Mouse (Mus musculus) liver, adult 2 months (tissue): Measurements from ENCODE around the gene Stt3b. TPM values are rescaled to one million over a fixed set of nuclear protein-coding genes. Genes with fewer than 3 reads are reported as not detected.

Experiments used
- DNase-seq: peaks from one replicate; pipeline ENCODE4 v3.0.0-alpha.2; 2011; ENCODE audit warnings: low read depth, low spot score; ENCODE audit errors: extremely low read depth
- H3K27ac ChIP-seq: fragments of 200-500 bp; replicated peaks from 2 replicates; pipeline ENCODE4 v1.5.1; 2012; ENCODE audit warnings: low read depth, mild to moderate bottlenecking, control low read depth, inconsistent platforms, low read length; ENCODE audit not compliant: insufficient read depth
- H3K27me3 ChIP-seq: fragments of 200-500 bp; 2 replicates; pipeline ENCODE4 v1.6.1; 2012; ENCODE audit warnings: mild to moderate bottlenecking, moderate library complexity, low read length, inconsistent platforms; ENCODE audit not compliant: control insufficient read depth, insufficient read depth
- H3K36me3 ChIP-seq: fragments of 200-500 bp; 2 replicates; pipeline ENCODE4 v1.6.1; 2012; ENCODE audit warnings: low read length, inconsistent platforms; ENCODE audit not compliant: control insufficient read depth, insufficient read depth
- H3K4me1 ChIP-seq: fragments of 200-500 bp; 2 replicates; pipeline ENCODE4 v1.6.1; 2011; ENCODE audit warnings: low read length; ENCODE audit not compliant: control insufficient read depth, insufficient read depth
- H3K4me3 ChIP-seq: fragments of 200-500 bp; 2 replicates; pipeline ENCODE4 v1.5.1; 2011; ENCODE audit warnings: low read depth, mild to moderate bottlenecking, control low read depth, low read length, moderate library complexity; ENCODE audit not compliant: insufficient read depth
- H3K79me2 ChIP-seq: fragments of 200-500 bp; 2 replicates; pipeline ENCODE4 v1.6.1; 2012; ENCODE audit warnings: inconsistent platforms, mild to moderate bottlenecking, low read length, moderate library complexity; ENCODE audit not compliant: control insufficient read depth, insufficient read depth
- H3K9ac ChIP-seq: fragments of 200-500 bp; 2 replicates; pipeline ENCODE4 v1.6.1; 2012; ENCODE audit warnings: low read depth, mild to moderate bottlenecking, control low read depth, inconsistent platforms, low read length
- CTCF ChIP-seq: fragments of 200-500 bp; IDR thresholded peaks from 2 replicates; pipeline ENCODE4 v1.5.1; 2011; ENCODE audit warnings: low read depth, low read length, control low read depth
- POLR2A ChIP-seq: fragments of 200-500 bp; IDR thresholded peaks from 2 replicates; pipeline ENCODE4 v1.6.1; 2011; ENCODE audit warnings: low read length, control low read depth; ENCODE audit not compliant: insufficient read depth; ENCODE audit errors: extremely low read depth
- WGBS: fragments of 180-500 bp; shearing (Covaris S2); methylation state at CpG from one replicate; pipeline ENCODE4 v1.1.7; 2018; 5-methylcytosine and 5-hydroxymethylcytosine counted together
- polyA plus RNA-seq: library from polyadenylated mRNA; depleted of rRNA; stranded (reverse); fragments of >200 nt; gene quantifications from 2 replicates; pipeline ENCODE4 v1.2.3, GENCODE M21; 2012
- total RNA-seq: library from RNA; depleted of rRNA; stranded (reverse); fragments of >200 nt; gene quantifications from 2 replicates; pipeline ENCODE4 v1.2.3, GENCODE M21; 2014

The Stt3b gene
- total and polyA plus RNA-seq, 2 experiments: 28.2 to 60.5 TPM

DNA sequence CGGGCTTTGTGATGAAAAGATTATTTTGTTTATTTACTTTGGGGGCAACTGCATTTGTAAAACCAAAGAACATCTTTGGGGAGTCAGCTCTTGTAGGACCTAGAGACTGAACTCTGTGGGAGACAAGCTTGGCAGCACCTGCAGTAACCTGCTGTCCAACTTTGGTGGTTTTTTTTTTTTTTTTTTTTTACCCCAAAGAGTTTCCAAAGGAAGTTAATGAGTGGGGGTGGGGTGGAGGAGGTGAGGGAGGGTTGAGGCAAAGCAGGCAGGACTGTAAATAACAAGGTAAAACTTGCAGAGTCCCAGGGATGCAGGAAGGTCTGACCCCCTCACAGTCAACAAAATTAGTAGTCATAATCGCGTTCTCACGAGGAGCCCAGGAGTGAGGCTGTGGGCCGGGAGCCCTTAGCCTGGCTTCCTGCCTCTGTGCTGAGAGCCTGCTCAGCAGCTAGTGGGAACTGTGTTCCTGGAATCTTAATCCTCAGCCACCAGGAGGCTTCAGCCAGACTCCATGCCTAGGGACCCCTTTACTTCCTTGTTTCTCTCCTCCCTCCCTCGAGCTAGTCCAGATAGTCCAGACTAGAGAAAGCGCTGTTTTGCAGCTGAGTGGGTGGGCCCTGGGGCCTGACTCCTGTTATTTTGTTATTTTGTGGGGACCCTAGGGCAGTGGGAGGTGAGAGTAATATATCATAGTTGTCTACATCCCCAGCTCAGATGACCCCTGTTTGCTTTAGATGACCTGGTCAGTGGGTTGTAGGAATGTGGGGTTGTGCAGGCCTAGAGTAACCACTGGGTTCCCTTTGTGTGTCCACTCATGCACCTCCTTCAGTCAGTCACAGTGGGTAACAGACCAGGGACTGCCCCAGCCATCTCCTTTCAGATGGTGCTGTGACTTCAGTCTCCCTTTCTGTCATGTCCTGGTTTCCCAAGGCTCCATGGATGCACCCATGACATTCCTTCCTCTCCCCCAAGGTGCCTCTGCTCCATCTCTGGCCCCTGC, 95.3 kb downstream of the Stt3b start:
- TF ChIP-seq CTCF: no peak
- TF ChIP-seq POLR2A: no peak
- H3K79me2 ChIP-seq: no peaks in the 10 kb centered on the region
- no peak overlapping the region for H3K4me3 ChIP-seq
- 48% methylated on average over 7 of the region's 7 CpGs for WGBS
- H3K9ac ChIP-seq: no peak overlapping the region
- no peak for DNase-seq
- H3K27ac ChIP-seq: no peak overlapping the region
- no peaks in the 10 kb centered on the region for H3K36me3 ChIP-seq
- no peaks in the 10 kb centered on the region for H3K4me1 ChIP-seq
- H3K27me3 ChIP-seq: no peaks in the 10 kb centered on the region

DNA sequence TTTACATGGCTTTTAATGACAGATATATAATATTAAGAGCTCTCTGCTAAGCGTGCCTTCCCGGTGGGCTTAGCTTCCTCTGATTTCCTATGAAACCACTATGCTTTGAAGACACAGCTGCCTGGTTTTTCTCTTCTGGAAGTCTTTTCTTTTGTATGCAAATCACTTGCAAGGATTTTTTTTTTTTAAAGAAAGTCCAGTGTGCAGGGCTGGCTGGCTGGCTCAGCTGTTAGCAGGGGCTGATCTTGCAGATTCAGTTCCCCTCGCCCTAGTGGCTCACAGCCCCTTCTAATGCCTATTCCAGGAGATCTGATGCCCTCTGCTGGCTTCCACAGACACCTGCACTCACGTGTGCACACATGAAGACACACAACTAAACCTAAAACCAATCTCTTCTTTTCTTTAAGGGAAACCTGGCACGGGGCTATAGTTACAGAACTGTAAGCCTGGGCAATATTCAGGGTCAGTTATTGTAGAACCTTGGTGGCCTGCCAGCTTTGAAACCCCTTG, 96.4 kb downstream of the Stt3b start:
- Histone ChIP-seq H3K27me3 (no peaks in the 10 kb centered on the region), H3K27ac (no peak overlapping the region), H3K79me2 (no peaks in the 10 kb centered on the region), H3K4me1 (no peaks in the 10 kb centered on the region), H3K36me3 (no peaks in the 10 kb centered on the region), H3K4me3 (no peak overlapping the region), H3K9ac (no peak overlapping the region)
- WGBS: 95% methylated on average over 5 of the region's 5 CpGs
- DNase-seq: no peak
- TF ChIP-seq POLR2A (no peak), CTCF (no peak)

- no peaks in the 10 kb centered on the region for H3K27me3 ChIP-seq
- TF ChIP-seq CTCF: no peak
- no peak for TF ChIP-seq POLR2A
- 88% methylated on average over 12 of the region's 12 CpGs for WGBS
Observed at GRCm38 (mm10) chr9:115210535-115210934, 99.7 kb downstream of the Stt3b start.

DNA sequence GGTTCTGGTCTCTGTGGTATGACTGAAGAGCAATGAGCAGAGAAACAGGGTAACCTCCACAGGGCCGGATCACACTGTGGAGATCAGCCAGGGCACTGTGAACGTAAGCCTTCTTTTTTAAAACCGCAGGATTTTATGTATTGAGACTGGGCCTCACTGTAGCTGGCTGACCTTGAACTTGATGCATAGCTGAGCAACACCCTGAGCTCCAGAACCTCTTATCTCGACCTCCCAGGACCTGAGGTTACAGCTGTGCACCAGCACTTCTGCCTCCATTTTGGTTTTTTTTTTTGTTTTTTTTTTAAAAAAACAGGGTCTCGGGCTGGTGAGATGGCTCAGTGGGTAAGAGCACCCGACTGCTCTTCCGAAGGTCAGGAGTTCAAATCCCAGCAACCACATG, 100.5 kb downstream of the Stt3b start:
- WGBS: 90% methylated on average over 7 of the region's 7 CpGs
- H3K4me1 ChIP-seq: no peaks in the 10 kb centered on the region
- H3K27me3 ChIP-seq: no peaks in the 10 kb centered on the region
- H3K79me2 ChIP-seq: no peaks in the 10 kb centered on the region
- no peak for TF ChIP-seq POLR2A
- TF ChIP-seq CTCF: no peak
- H3K36me3 ChIP-seq: no peaks in the 10 kb centered on the region
- no peak overlapping the region for H3K27ac ChIP-seq
- no peak overlapping the region for H3K4me3 ChIP-seq
- DNase-seq: no peak
- no peak overlapping the region for H3K9ac ChIP-seq

More at GRCm38 (mm10) chr9:115210535-115210934, 99.7 kb downstream of the Stt3b start:
- H3K36me3 ChIP-seq: no peaks in the 10 kb centered on the region
- no peak overlapping the region for H3K27ac ChIP-seq
- no peak overlapping the region for H3K4me3 ChIP-seq
- H3K79me2 ChIP-seq: no peaks in the 10 kb centered on the region
- no peaks in the 10 kb centered on the region for H3K4me1 ChIP-seq
- DNase-seq: no peak
- H3K9ac ChIP-seq: no peak overlapping the region

GRCm38 (mm10) chr9:115206219-115206618, 104.0 kb downstream of the Stt3b start:
- H3K4me1 ChIP-seq: no peaks in the 10 kb centered on the region
- no peaks in the 10 kb centered on the region for H3K27me3 ChIP-seq
- TF ChIP-seq POLR2A (no peak), CTCF (no peak)
- no peak overlapping the region for H3K27ac ChIP-seq
- H3K36me3 ChIP-seq: no peaks in the 10 kb centered on the region
- no peaks in the 10 kb centered on the region for H3K79me2 ChIP-seq
- WGBS: 68% methylated on average over 5 of the region's 5 CpGs
- no peak for DNase-seq
- H3K4me3 ChIP-seq: no peak overlapping the region
- H3K9ac ChIP-seq: no peak overlapping the region

- no peaks in the 10 kb centered on the region for H3K27me3 ChIP-seq
- no peak overlapping the region for H3K9ac ChIP-seq
- H3K36me3 ChIP-seq: no peaks in the 10 kb centered on the region
- no peak overlapping the region for H3K4me3 ChIP-seq
- H3K79me2 ChIP-seq: no peaks in the 10 kb centered on the region
- H3K27ac ChIP-seq: no peak overlapping the region
- no peak for TF ChIP-seq POLR2A
- TF ChIP-seq CTCF: no peak
- H3K4me1 ChIP-seq: no peaks in the 10 kb centered on the region
- no peak for DNase-seq
- WGBS: 21% methylated on average over 6 of the region's 6 CpGs
Observed at GRCm38 (mm10) chr9:115205491-115205890, 104.7 kb downstream of the Stt3b start.
